Mouse (Mus musculus): ENCODE measurements around the gene Tlcd2. TPM values are rescaled to one million over a fixed set of nuclear protein-coding genes. Genes with fewer than 3 reads are reported as not detected.

Gene Tlcd2
- polyA plus RNA-seq, 2 experiments = 7.3 to 11.9 TPM

DNA sequence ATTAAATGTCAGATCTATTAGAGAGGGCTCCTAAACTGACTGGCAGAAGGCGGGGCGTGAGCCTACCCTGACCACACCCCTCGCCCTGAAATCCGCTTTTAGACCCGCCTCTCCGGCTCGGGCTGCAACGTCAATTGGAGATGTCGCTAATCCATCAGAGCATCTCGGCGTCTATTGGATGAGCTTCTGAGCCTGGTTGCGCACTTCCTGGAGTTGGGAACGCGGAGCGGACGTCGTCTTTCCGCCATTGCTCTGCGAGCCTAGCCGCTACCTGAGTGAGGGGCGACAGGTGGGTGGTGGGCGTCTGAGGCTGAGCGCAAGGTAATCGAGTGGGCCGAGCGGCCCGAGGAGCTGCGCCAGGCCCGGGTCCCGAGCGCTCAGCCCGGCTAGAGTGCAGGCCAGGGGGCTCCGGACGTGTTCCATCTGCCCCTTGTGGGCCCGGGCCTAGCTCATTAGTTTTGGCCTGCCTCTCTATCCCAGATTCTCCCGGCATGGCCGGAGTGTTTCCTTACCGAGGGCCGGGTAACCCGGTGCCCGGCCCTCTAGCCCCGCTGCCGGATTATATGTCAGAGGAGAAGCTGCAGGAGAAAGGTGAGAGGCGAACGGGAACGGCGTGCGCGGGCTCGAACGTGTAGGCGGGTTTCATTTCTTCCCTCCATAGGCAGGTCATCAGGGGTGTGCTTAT is 25.2 kb downstream of the Tlcd2 start, which contains the start of gene Prpf8:
Prpf8 (plus strand) TSS at position 216 of the 685 bp plus-strand sequence.
- H3K4me1 ChIP-seq (replicated peaks; ENCODE audit: control insufficient read depth in 2 of 2, insufficient read depth in 2 of 2, low read length in 1 of 2) = peaks cover 8 to 11% of the 10 kb centered on the region in 2 experiments
- TF ChIP-seq CTCF (IDR thresholded peaks at IDR 0.05; ENCODE audit: low read depth) (no peak), EP300 (IDR thresholded peaks at IDR 0.05; ENCODE audit: low read depth) (no peak)
- H3K9ac ChIP-seq (replicated peaks) = peak within 1 kb of the TSS; percentile 97
- H3K36me3 ChIP-seq (replicated peaks; ENCODE audit: control insufficient read depth, insufficient read depth, low read depth) = peaks cover 31% of the 10 kb centered on the region
- peak within 1 kb of the TSS; percentile 99 for H3K4me2 ChIP-seq (ENCODE audit: low read depth)
- no peaks in the 10 kb centered on the region for H3K27me3 ChIP-seq (ENCODE audit: control insufficient read depth, insufficient read depth, low read length)
- ATAC-seq (ENCODE audit: insufficient read depth) (peak; percentile 98), DNase-seq (ENCODE audit: low read depth in 3 of 3, low spot score in 3 of 3) (peak; percentile 96 to 97 (median 97))
- peak within 1 kb of the TSS; percentile 74 to 100 for H3K4me3 ChIP-seq (ENCODE audit: insufficient read depth in 1 of 2, low read depth in 2 of 2, low read length in 2 of 2)
- H3K9me3 ChIP-seq (ENCODE audit: control insufficient read depth, low read length) = no peaks in the 10 kb centered on the region
- under 1% methylated on average over 52 of the region's 52 CpGs for WGBS (ENCODE audit: insufficient replicate concordance)
- H3K27ac ChIP-seq = peak within 1 kb of the TSS; percentile 55

DNA sequence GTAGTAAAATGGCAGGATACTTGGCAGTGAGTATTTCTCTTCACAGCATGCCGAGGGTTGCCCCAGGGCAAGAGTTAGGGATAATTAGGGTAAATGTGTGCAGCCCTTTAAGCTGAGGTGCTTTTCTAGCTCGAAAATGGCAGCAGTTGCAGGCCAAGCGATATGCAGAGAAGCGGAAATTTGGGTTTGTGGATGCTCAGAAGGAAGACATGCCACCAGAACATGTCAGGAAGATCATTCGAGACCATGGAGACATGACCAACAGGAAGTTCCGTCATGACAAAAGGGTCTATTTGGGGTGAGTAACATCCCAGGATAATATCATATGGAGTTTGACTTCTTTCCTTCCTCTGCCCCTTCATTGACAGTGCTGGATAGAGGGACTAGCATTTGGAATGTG is 26.0 kb downstream of the Tlcd2 start:
- Histone ChIP-seq H3K9me3 (ENCODE audit: control insufficient read depth, low read length) (no peaks in the 10 kb centered on the region), H3K4me2 (ENCODE audit: low read depth) (peak overlapping the region; percentile 99), H3K27me3 (ENCODE audit: control insufficient read depth, insufficient read depth, low read length) (no peaks in the 10 kb centered on the region), H3K4me1 (replicated peaks; ENCODE audit: control insufficient read depth in 2 of 2, insufficient read depth in 2 of 2, low read length in 1 of 2) (peaks cover 8 to 11% of the 10 kb centered on the region in 2 experiments), H3K9ac (replicated peaks) (peak overlapping the region; percentile 97), H3K36me3 (replicated peaks; ENCODE audit: control insufficient read depth, insufficient read depth, low read depth) (peaks cover 39% of the 10 kb centered on the region), H3K27ac (no peak overlapping the region), H3K4me3 (ENCODE audit: insufficient read depth in 1 of 2, low read depth in 2 of 2, low read length in 2 of 2) (peak overlapping the region; percentile 74 to 100)
- 13% methylated on average over 6 of the region's 6 CpGs for WGBS (ENCODE audit: insufficient replicate concordance)
- no peak for ATAC-seq (ENCODE audit: insufficient read depth)
- TF ChIP-seq CTCF (IDR thresholded peaks at IDR 0.05; ENCODE audit: low read depth) = no peak
- no peak for TF ChIP-seq EP300 (IDR thresholded peaks at IDR 0.05; ENCODE audit: low read depth)
- no peak for DNase-seq (ENCODE audit: low read depth in 3 of 3, low spot score in 3 of 3)

DNA sequence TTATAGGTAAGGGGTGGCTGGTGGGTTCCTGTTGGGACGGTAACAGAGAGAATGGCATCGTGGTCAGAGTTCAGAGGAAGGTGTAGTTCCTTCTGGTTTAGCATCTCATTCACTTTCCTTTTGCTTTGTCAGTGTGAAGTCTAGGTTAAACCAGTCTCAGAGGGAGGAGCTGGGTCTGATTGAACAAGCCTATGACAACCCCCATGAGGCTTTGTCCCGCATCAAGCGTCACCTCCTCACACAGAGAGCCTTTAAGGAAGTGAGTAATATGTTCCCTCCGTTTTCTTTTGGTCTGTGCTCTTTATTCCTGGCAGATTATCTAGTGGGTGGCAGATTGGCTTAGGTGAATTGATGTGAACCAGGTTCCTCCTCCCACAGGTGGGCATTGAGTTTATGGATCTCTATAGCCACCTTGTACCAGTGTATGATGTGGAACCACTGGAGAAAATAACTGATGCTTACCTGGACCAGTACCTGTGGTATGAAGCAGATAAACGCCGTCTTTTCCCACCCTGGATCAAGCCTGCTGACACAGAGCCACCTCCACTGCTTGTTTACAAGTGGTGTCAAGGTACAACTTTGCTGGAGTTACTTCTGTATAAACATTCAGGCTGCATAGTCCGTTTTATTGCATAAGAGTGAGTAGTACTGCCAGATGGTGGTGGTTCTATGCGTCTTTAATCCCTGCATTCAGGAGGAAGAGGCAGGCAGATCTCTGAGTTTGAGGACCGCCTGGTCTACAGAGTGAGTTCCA is 33.0 kb downstream of the Tlcd2 start:
- H3K27ac ChIP-seq = no peak overlapping the region
- DNase-seq (ENCODE audit: low read depth in 3 of 3, low spot score in 3 of 3) (no peak), ATAC-seq (ENCODE audit: insufficient read depth) (no peak)
- TF ChIP-seq EP300 (IDR thresholded peaks at IDR 0.05; ENCODE audit: low read depth) (no peak), CTCF (IDR thresholded peaks at IDR 0.05; ENCODE audit: low read depth) (no peak)
- whole genome bisulfite sequencing (ENCODE audit: insufficient replicate concordance) = 84% methylated on average over 10 of the region's 10 CpGs
- H3K36me3 ChIP-seq (replicated peaks; ENCODE audit: control insufficient read depth, insufficient read depth, low read depth) = peaks cover 100% of the 10 kb centered on the region
- no peaks in the 10 kb centered on the region for H3K4me1 ChIP-seq (replicated peaks; ENCODE audit: control insufficient read depth in 2 of 2, insufficient read depth in 2 of 2, low read length in 1 of 2)
- no peaks in the 10 kb centered on the region for H3K9me3 ChIP-seq (ENCODE audit: control insufficient read depth, low read length)
- no peak overlapping the region for H3K4me3 ChIP-seq (ENCODE audit: insufficient read depth in 1 of 2, low read depth in 2 of 2, low read length in 2 of 2)
- no peak overlapping the region for H3K9ac ChIP-seq (replicated peaks)
- no peaks in the 10 kb centered on the region for H3K27me3 ChIP-seq (ENCODE audit: control insufficient read depth, insufficient read depth, low read length)
- H3K4me2 ChIP-seq (ENCODE audit: low read depth) = no peak overlapping the region

DNA sequence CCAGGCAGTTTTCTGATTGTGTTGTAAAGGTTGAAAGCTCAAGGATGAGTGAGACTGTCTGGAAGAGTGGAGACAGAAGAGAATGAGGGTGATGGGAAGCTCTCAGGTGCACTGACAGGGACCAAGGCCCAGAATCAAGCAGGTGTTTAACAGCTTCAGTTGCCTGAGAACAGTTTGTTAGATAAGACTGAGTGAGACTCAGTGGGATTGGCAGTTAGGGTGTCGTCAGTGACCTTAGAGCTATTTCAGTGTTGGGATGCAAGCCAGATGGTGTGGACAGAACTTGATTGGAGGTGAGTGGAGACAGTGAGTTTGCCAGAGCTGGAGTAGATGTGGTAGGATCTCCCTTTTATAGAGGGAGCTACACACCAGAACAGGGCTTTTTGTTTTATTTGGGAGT is 36.6 kb downstream of the Tlcd2 start:
- TF ChIP-seq EP300 (IDR thresholded peaks at IDR 0.05; ENCODE audit: low read depth) (no peak), CTCF (IDR thresholded peaks at IDR 0.05; ENCODE audit: low read depth) (no peak)
- H3K27me3 ChIP-seq (ENCODE audit: control insufficient read depth, insufficient read depth, low read length) = no peaks in the 10 kb centered on the region
- no peak overlapping the region for H3K4me3 ChIP-seq (ENCODE audit: insufficient read depth in 1 of 2, low read depth in 2 of 2, low read length in 2 of 2)
- H3K27ac ChIP-seq = no peak overlapping the region
- no peak overlapping the region for H3K9ac ChIP-seq (replicated peaks)
- H3K36me3 ChIP-seq (replicated peaks; ENCODE audit: control insufficient read depth, insufficient read depth, low read depth) = peaks cover 100% of the 10 kb centered on the region
- H3K9me3 ChIP-seq (ENCODE audit: control insufficient read depth, low read length) = no peaks in the 10 kb centered on the region
- no peaks in the 10 kb centered on the region for H3K4me1 ChIP-seq (replicated peaks; ENCODE audit: control insufficient read depth in 2 of 2, insufficient read depth in 2 of 2, low read length in 1 of 2)
- ATAC-seq (ENCODE audit: insufficient read depth) (no peak), DNase-seq (ENCODE audit: low read depth in 3 of 3, low spot score in 3 of 3) (no peak)
- 50% methylated on average over 1 of the region's 1 CpGs for WGBS (ENCODE audit: insufficient replicate concordance)
- H3K4me2 ChIP-seq (ENCODE audit: low read depth) = no peak overlapping the region

DNA sequence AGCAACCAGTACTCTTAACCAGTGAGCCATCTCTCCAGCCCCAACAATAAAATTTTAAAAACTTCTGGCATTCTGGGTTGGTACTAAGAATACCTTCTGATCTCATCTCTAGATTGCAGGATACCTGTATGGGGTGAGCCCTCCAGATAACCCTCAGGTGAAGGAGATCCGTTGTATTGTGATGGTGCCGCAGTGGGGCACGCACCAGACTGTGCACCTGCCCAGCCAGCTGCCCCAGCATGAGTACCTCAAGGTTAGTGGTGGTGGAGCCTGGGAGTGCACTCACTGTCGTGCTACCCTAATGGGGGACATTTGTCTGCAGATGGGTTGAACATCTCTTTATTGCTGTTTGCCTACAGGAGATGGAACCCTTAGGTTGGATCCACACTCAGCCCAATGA is 46.6 kb downstream of the Tlcd2 start:
- Histone ChIP-seq H3K36me3 (replicated peaks; ENCODE audit: control insufficient read depth, insufficient read depth, low read depth) (peaks cover 60% of the 10 kb centered on the region), H3K9ac (replicated peaks) (no peak overlapping the region)

More for the DNA sequence above, 46.6 kb downstream of the Tlcd2 start:
- Histone ChIP-seq H3K27ac (no peak overlapping the region), H3K27me3 (ENCODE audit: control insufficient read depth, insufficient read depth, low read length) (no peaks in the 10 kb centered on the region), H3K4me1 (replicated peaks; ENCODE audit: control insufficient read depth in 2 of 2, insufficient read depth in 2 of 2, low read length in 1 of 2) (peaks cover 6 to 7% of the 10 kb centered on the region in 2 experiments; a peak in 1 of 4 replicates), H3K9me3 (ENCODE audit: control insufficient read depth, low read length) (no peaks in the 10 kb centered on the region), H3K4me3 (ENCODE audit: insufficient read depth in 1 of 2, low read depth in 2 of 2, low read length in 2 of 2) (no peak overlapping the region), H3K4me2 (ENCODE audit: low read depth) (no peak overlapping the region)
- 89% methylated on average over 4 of the region's 4 CpGs for WGBS (ENCODE audit: insufficient replicate concordance)
- TF ChIP-seq CTCF (IDR thresholded peaks at IDR 0.05; ENCODE audit: low read depth) (no peak), EP300 (IDR thresholded peaks at IDR 0.05; ENCODE audit: low read depth) (no peak)
- no peak for DNase-seq (ENCODE audit: low read depth in 3 of 3, low spot score in 3 of 3)
- ATAC-seq (ENCODE audit: insufficient read depth) = no peak

Data from liver, embryonic 14.5 days (tissue).